Mouse (Mus musculus) brain, embryonic 18.5 days (tissue): Measurements from ENCODE around the gene Esr1.
"Not testable (repeated sequence)": the region's sequence is repeated elsewhere in the genome, so short reads cannot be mapped to it uniquely, and the experiment has no call there.

ENCODE experiments used
- DNase-seq: peaks from one replicate; pipeline ENCODE4 v3.0.0-alpha.2; 2012; ENCODE audit warnings: low read depth, low spot score

The Esr1 gene

GRCm38 (mm10) chr10:4611386-4612155, at the start of gene Esr1:
TSS of gene Esr1 (plus strand) at chr10:4611593.
- no peak for DNase-seq

GRCm38 (mm10) chr10:4565148-4565547, 46.2 kb upstream of the Esr1 start:
- no peak for DNase-seq

- no peak for DNase-seq
Measured at GRCm38 (mm10) chr10:4570778-4571177, 40.6 kb upstream of the Esr1 start.

GRCm38 (mm10) chr10:4571304-4571703, 40.1 kb upstream of the Esr1 start:
- DNase-seq = no peak

- no peak for DNase-seq
Measured at GRCm38 (mm10) chr10:4581905-4582304, 29.5 kb upstream of the Esr1 start.

- DNase-seq = no peak
Measured at GRCm38 (mm10) chr10:4586691-4587090, 24.7 kb upstream of the Esr1 start.

GRCm38 (mm10) chr10:4589576-4589975, 21.8 kb upstream of the Esr1 start:
- DNase-seq = no peak

- no peak for DNase-seq
Measured at GRCm38 (mm10) chr10:4590956-4591355, 20.4 kb upstream of the Esr1 start.

GRCm38 (mm10) chr10:4593828-4594227, 17.6 kb upstream of the Esr1 start:
- DNase-seq = no peak

GRCm38 (mm10) chr10:4597211-4597610, 14.2 kb upstream of the Esr1 start:
- no peak for DNase-seq

- no peak for DNase-seq
Measured at GRCm38 (mm10) chr10:4598244-4598842, 13.1 kb upstream of the Esr1 start.

GRCm38 (mm10) chr10:4598916-4599315, 12.5 kb upstream of the Esr1 start:
- no peak for DNase-seq

- no peak for DNase-seq
Measured at GRCm38 (mm10) chr10:4599591-4599990, 11.8 kb upstream of the Esr1 start.

GRCm38 (mm10) chr10:4600796-4601474, 10.5 kb upstream of the Esr1 start:
- no peak for DNase-seq

GRCm38 (mm10) chr10:4601612-4602011, 9.8 kb upstream of the Esr1 start:
- DNase-seq = not testable (repeated sequence)

- DNase-seq = no peak
Measured at GRCm38 (mm10) chr10:4602466-4602865, 8.9 kb upstream of the Esr1 start.

GRCm38 (mm10) chr10:4604527-4605209, 6.7 kb upstream of the Esr1 start:
- no peak for DNase-seq

GRCm38 (mm10) chr10:4610234-4610633, 1.2 kb upstream of the Esr1 start:
- DNase-seq = no peak

GRCm38 (mm10) chr10:4612313-4613036, 1.1 kb downstream of the Esr1 start:
- no peak for DNase-seq

- DNase-seq = no peak
Measured at GRCm38 (mm10) chr10:4618026-4618425, 6.6 kb downstream of the Esr1 start.

GRCm38 (mm10) chr10:4618686-4619085, 7.3 kb downstream of the Esr1 start:
- no peak for DNase-seq
